Mouse (Mus musculus) embryonic fibroblast, embryonic 13.5 days (primary cell): ENCODE data around the gene Arpc2.

Experiments used
- CTCF ChIP-seq: IDR thresholded peaks from 2 replicates; pipeline ENCODE4 v1.5.1; 2011; ENCODE audit warnings: mild to moderate bottlenecking, control low read depth, low read length, moderate library complexity, borderline replicate concordance; ENCODE audit not compliant: insufficient read depth
- POLR2A ChIP-seq: IDR thresholded peaks from 2 replicates; pipeline ENCODE4 v1.6.1; 2011; ENCODE audit warnings: low read depth, mild to moderate bottlenecking, control low read depth, low read length, moderate library complexity

DNA sequence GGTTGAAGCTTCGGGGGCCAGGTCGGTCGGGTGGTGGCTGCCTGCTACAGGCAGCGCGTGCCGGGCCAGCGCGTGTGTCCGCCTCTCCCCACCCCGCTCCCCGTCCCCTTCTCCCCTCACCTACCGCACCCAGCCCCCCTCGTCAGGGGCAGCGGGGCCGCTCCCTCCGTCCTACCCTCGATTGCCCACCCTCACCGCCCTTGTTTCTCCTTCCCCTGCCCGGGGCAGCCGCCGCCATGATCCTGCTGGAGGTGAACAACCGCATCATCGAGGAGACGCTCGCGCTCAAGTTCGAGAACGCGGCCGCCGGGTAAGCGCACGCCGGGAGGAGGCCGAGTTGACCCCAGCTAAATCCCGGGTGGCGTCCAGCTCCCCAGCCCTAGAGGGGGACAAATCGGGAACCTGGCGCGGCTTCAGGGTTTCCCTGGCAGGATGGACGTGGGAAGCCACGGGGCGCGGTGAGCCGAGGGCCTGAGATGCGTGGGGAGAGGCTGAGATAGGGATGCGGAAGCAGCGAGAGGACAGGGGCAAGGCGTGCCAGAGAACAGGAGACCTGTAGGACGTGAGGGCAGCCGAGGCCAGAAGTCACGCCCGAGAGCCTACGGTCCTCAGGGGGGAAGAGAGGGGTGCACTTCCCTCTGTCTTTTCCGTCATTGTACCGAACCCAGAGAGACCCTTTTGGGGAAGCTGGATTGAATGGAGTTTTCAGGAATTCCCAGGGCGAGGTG, 870 bp downstream of the Arpc2 start:
- TF ChIP-seq POLR2A (no peak; the same call in 1 of the 2 replicates), CTCF (no peak)
